Mouse (Mus musculus) gastrocnemius, adult 2 months (tissue): ENCODE measurements around the gene Ap3b2. TPM values are rescaled to one million over a fixed set of nuclear protein-coding genes. Genes with fewer than 3 reads are reported as not detected.

ENCODE experiments used
- DNase-seq: peaks from one replicate; pipeline ENCODE4 v3.0.0; 2022
- H3K27ac ChIP-seq: fragments of 200-600 bp; 2 replicates; pipeline ENCODE4 v1.8.1; 2022; ENCODE audit warnings: mild to moderate bottlenecking
- H3K4me3 ChIP-seq: fragments of 200-600 bp; 2 replicates; pipeline ENCODE4 v1.8.1; 2022; ENCODE audit warnings: mild to moderate bottlenecking, moderate library complexity
- CTCF ChIP-seq: fragments of 200-600 bp; IDR thresholded peaks from 2 replicates; pipeline ENCODE4 v1.8.1; 2022; ENCODE audit warnings: antibody characterized with exemption, mild to moderate bottlenecking, moderate library complexity
- intact Hi-C: fragments of 180-260 bp; cut with DNase I; formaldehyde crosslinking; loops from one replicate; pipeline ENCODE4 v1.15.1; 2025
- total RNA-seq, 2 experiments: library from RNA; stranded (reverse); gene quantifications; 2 replicates each; pipeline ENCODE4 v1.2.3; 2021

Gene Ap3b2
- total RNA-seq, 2 experiments from 2014 or later = 0.20 TPM

GRCm38 (mm10) chr7:81464116-81464515, 29.6 kb downstream of the Ap3b2 start:
- DNase-seq = no peak
- TF ChIP-seq CTCF = no peak
- intact Hi-C loops = no loop called here
- Histone ChIP-seq H3K4me3 (no peak overlapping the region), H3K27ac (no peak overlapping the region)

GRCm38 (mm10) chr7:81462815-81463214, 30.9 kb downstream of the Ap3b2 start:
- no peak overlapping the region for H3K4me3 ChIP-seq
- TF ChIP-seq CTCF = no peak
- DNase-seq = no peak
- intact Hi-C loops = no loop called here
- no peak overlapping the region for H3K27ac ChIP-seq

GRCm38 (mm10) chr7:81455155-81455651, 38.5 kb downstream of the Ap3b2 start, which contains the start of gene Cpeb1:
Gene Cpeb1 (minus strand): TSS chr7:81455465.
- TF ChIP-seq CTCF = peak; percentile 58
- peak within 1 kb of the TSS; percentile 91 for H3K4me3 ChIP-seq
- H3K27ac ChIP-seq = peak within 1 kb of the TSS; percentile 90
- intact Hi-C loops = loop anchor here (2.0 to 5.0 kb wide), 2 partner anchors 38 to 67 kb away; partner anchors contain the start of gene Ap3b2
- DNase-seq = peak; percentile 88

DNA sequence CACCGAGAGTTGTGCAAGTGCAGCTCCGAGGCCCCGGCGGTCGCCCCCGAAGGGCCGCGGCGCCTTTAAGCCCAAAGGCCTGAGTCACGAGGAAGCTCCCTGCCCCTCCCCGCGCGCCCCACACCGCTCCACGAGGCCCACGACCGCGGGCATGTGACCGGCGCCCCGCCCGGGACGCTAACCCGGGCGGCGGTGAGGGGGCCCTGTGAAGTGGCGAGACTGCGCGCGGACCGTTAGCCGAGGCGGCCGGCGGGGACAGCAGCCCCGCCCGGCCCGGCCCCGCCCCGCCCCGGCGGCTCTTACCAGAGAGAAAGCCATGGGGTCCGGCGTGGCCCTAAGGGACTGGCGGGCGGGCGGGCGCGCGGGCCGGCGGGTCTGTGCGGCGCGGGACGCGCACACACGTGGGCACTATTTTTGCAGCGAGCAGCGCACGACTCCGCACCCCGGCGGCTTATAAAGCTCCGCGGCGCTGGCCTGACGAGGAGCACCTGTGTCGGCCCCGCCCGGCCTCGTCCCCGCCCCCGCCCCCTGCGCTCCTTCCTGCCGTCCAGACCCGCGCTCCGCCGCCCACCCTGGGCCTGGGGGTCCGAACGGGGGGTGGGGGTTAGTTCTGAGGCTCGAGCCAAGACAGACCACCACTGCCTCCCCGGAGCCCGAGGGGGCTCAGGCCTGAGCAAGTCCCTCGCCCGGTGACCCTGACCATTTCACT, 39.2 kb downstream of the Ap3b2 start:
- TF ChIP-seq CTCF = no peak
- peak overlapping the region; percentile 91 for H3K4me3 ChIP-seq
- intact Hi-C loops = loop anchor here (2.0 to 5.0 kb wide), 3 partner anchors 38 to 87 kb away; partner anchors contain the start of gene Ap3b2

DNA sequence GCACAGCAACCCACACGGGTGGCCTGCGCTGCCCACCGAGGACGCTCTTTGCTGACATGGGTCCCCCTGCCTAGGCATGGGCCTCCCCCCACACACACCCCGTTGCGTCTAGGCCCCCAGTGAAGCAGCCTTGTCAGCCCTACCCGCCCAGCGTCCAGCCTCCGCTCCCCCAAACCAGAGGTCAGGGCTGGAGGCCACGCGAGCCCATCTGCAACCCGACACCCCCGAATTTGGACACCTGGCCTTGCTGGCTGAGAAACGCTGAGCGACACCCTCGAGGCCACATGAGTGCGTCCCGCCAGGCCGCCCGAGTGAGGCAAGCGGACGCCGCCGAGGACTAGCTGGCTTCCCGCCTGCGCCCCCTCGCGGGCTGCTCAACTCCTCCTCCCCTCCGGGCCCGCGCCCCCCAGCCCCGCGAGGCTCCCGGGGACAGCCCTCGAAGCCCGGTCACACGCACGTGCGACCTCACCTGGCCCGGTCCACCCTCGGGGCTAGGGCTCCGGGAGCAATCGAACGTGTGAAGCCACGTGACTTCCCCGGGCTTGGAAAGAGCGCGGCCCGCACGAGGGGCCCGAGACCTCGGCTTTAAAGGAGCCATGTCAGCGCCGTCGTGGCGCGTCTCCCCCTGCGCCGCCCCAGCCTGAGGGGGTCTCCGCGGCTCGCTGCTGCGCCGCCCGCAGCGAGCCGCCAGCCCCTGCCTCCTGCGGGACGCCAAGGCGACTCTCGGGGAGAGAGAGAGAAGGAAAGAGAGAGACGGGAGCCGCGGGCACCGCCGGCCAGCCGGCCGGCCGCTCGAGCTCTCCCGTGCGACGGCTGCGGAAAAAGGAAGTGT, 40.1 kb downstream of the Ap3b2 start:
- TF ChIP-seq CTCF = peak; percentile 39; the same call in 1 of the 2 replicates
- intact Hi-C loops = loop anchor here (2.0 to 5.0 kb wide), 2 partner anchors 39 to 86 kb away; partner anchors contain the start of gene Ap3b2
- Histone ChIP-seq H3K27ac (peak overlapping the region; percentile 90), H3K4me3 (peak overlapping the region; percentile 91)
- peak; percentile 82 for DNase-seq

More for the DNA sequence above, 39.2 kb downstream of the Ap3b2 start:
- peak overlapping the region; percentile 90 for H3K27ac ChIP-seq
- peak; percentile 88 for DNase-seq

- peak overlapping the region; percentile 90 for H3K27ac ChIP-seq
- TF ChIP-seq CTCF = no peak
- peak; percentile 81 for DNase-seq
- intact Hi-C loops = loop anchor here (5.0 kb wide), 1 partner anchor 86 kb away; no protein-coding TSS in a partner anchor
- H3K4me3 ChIP-seq = peak overlapping the region; percentile 91
Measured at GRCm38 (mm10) chr7:81452971-81453441, 40.7 kb downstream of the Ap3b2 start.

Other genes starting within 250 kb of the Ap3b2 start
- gene Rps17, start 148.7 kb downstream of the Ap3b2 start, total RNA-seq = 100 to 1,000 TPM; 725 to 864 TPM
- gene Cpeb1, start 38.5 kb downstream of the Ap3b2 start, total RNA-seq = 10 to 100 TPM; 27.1 to 43.3 TPM
- gene BC048679, start 4.4 kb upstream of the Ap3b2 start, total RNA-seq = 10 to 100 TPM in 1 of 2 experiments, 1 to 10 TPM in 1; 1.4 to 10.7 TPM
- 100 to 1,000 TPM; 311 to 349 TPM for gene Fsd2, start 73.0 kb upstream of the Ap3b2 start, total RNA-seq
- 10 to 100 TPM in 1 of 2 experiments, 1 to 10 TPM in 1; 6.9 to 11.2 TPM for gene Whamm, start 77.3 kb upstream of the Ap3b2 start, total RNA-seq
- gene Homer2, start 213.6 kb upstream of the Ap3b2 start, total RNA-seq = 100 to 1,000 TPM in 1 of 2 experiments, 10 to 100 TPM in 1; 39.9 to 102 TPM